Mouse (Mus musculus) CH12.LX (cell line): ENCODE measurements at regions not wholly inside any gene's neighbourhood (a gene's known extent, or its start where the extent isn't known, plus 50 kb on each side); places are given as distances from the start of the nearest gene placed in this dataset.

ENCODE experiments used
- BHLHE40 ChIP-seq: IDR thresholded peaks from 2 replicates; pipeline ENCODE4 v1.6.1; 2011; ENCODE audit warnings: mild to moderate bottlenecking, low read depth, low read length, improper control_type of control experiment
- CHD1 ChIP-seq: IDR thresholded peaks from 2 replicates; pipeline ENCODE4 v1.6.1; 2012; ENCODE audit warnings: low read depth, low read length, improper control_type of control experiment, inconsistent platforms
- CTCF ChIP-seq, 2 experiments: IDR thresholded peaks in 1 of 2; conservative IDR thresholded peaks in 1 of 2; 2 replicates each; pipeline ENCODE4 v1.5.1; 2011 to 2012; ENCODE audit warnings: low read depth in 2 of 2, low read length in 2 of 2, improper control_type of control experiment in 1 of 2, inconsistent platforms in 1 of 2, mild to moderate bottlenecking in 1 of 2, moderate library complexity in 1 of 2
- ELF1 ChIP-seq: IDR thresholded peaks from 2 replicates; pipeline ENCODE4 v1.6.1; 2014; ENCODE audit warnings: low read depth, mild to moderate bottlenecking, inconsistent platforms, low read length, improper control_type of control experiment
- ETS1 ChIP-seq: conservative IDR thresholded peaks from 2 replicates; pipeline ENCODE4 v1.6.1; 2012; ENCODE audit warnings: low read depth, mild to moderate bottlenecking, inconsistent platforms, low read length, improper control_type of control experiment, moderate library complexity
- MAX ChIP-seq: IDR thresholded peaks from 2 replicates; pipeline ENCODE4 v1.6.1; 2011; ENCODE audit warnings: low read length, improper control_type of control experiment
- MAZ ChIP-seq: IDR thresholded peaks from 2 replicates; pipeline ENCODE4 v1.6.1; 2012; ENCODE audit warnings: low read depth, mild to moderate bottlenecking, inconsistent platforms, low read length, improper control_type of control experiment, moderate library complexity
- NELFE ChIP-seq: IDR thresholded peaks from 2 replicates; pipeline ENCODE4 v1.6.1; 2011; ENCODE audit warnings: low read depth, low read length, improper control_type of control experiment
- USF2 ChIP-seq: conservative IDR thresholded peaks from 2 replicates; pipeline ENCODE4 v1.6.1; 2011; ENCODE audit warnings: low read depth, low read length, improper control_type of control experiment
- ZC3H11A ChIP-seq: IDR thresholded peaks from 2 replicates; pipeline ENCODE4 v1.6.1; 2012; ENCODE audit warnings: low read depth, mild to moderate bottlenecking, inconsistent platforms, low read length, improper control_type of control experiment

DNA sequence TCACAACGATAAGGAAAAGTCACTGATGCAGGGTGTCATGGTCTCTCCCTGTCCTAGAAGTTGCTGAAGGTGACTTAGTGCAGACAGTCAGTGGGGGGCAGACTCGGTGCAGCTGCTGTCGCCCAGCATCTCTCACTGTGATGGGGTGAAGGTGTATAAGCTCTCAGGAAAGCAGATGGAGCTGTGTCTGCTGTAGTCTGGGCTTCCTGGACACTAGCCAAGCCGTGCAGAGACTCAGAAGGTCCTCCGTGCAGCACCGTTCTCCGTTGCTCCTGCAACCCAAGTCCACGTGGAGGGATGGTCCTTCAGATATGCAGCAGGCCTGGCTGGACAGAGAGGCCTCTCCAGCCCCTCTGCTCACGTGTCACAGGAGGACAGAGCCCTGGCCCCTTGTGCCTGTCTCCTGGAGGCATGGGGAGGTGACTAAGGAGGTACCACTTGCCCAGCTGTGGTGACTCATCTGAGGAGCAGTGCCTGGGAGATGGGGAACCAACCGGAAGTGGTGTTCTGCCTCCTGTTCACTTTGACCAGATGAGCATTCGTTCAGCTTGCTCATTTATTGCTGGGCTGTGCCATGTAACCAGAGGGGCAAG is 171.2 kb downstream of the Gadd45g start:
- TF ChIP-seq MAZ, result no peak
- TF ChIP-seq ETS1, result 0 out of 2 replicates have a peak, but pooled peaks have one; percentile 22
- no peak for TF ChIP-seq ELF1
- TF ChIP-seq NELFE, result no peak
- no peak for TF ChIP-seq CHD1
- peak; percentile 64 for TF ChIP-seq BHLHE40
- no peak for TF ChIP-seq MAX
- TF ChIP-seq CTCF (conservative IDR thresholded peaks at IDR 0.05 in 1 of 2, IDR thresholded peaks at IDR 0.05 in 1 of 2; ENCODE audit: low read depth in 2 of 2, low read length in 2 of 2), result peak in 1 of 2 experiments; percentile 39; a peak in 2 of 4 replicates
- TF ChIP-seq USF2, result no peak
- TF ChIP-seq ZC3H11A, result no peak
